Mouse (Mus musculus) testis, adult 2 months (tissue): ENCODE data around the gene 4930558C23Rik.

ENCODE experiments used
- CTCF ChIP-seq: fragments of 200-500 bp; IDR thresholded peaks from 2 replicates; pipeline ENCODE4 v1.5.1; 2012; ENCODE audit warnings: low read depth, mild to moderate bottlenecking, inconsistent platforms, low read length, moderate library complexity; ENCODE audit not compliant: control insufficient read depth, insufficient read depth, insufficient replicate concordance
- POLR2A ChIP-seq: fragments of 200-500 bp; IDR thresholded peaks from 2 replicates; pipeline ENCODE4 v1.6.1; 2012; ENCODE audit warnings: low read depth, mild to moderate bottlenecking, inconsistent platforms, low read length, moderate library complexity; ENCODE audit not compliant: control insufficient read depth

GRCm38 (mm10) chr3:95434983-95435370 lies 32.3 kb upstream of the 4930558C23Rik start:
- TF ChIP-seq CTCF (no peak), POLR2A (no peak)
